Comparison of ENCODE assay signal across 10 mouse cellular contexts in genomic region chr13:93989736-93990611, GRCm38 (mm10).
A peak's percentile ranks its signal among the peaks of the same experiment; 100 is the strongest.
DNase-seq lines count a peak whose midpoint lies in the region; ATAC-seq and TF ChIP-seq lines count a peak whose summit lies in the region.
"Had no signal": no experiment of that assay in that cellular context is flagged by ENCODE, and none has a peak within 500 bp of the region (broad histone marks: within the 10 kb centered on the region; RNA-seq: fewer than 3 reads in every experiment).

No protein-coding gene starts in this region.

- H3K4me2 ChIP-seq in lung, embryonic 15.5 days: no peak overlapping the region
- H3K4me2 ChIP-seq in forebrain, postnatal 0 days (ENCODE audit: low read depth): no peak overlapping the region

- TF ChIP-seq POLR2A in lung, adult 2 months (IDR thresholded peaks at IDR 0.05; ENCODE audit: borderline replicate concordance, extremely low read depth, low read depth, low read length): no peak

- no peak for ATAC-seq in lung, embryonic 15.5 days (ENCODE audit: borderline replicate concordance, extremely low read depth, low FRiP score, low TSS enrichment)
- ATAC-seq in forebrain, postnatal 0 days: no peak

- no peak overlapping the region for H3K4me3 ChIP-seq in lung, embryonic 15.5 days
- no peak overlapping the region for H3K4me3 ChIP-seq in lung, adult 2 months (replicated peaks; ENCODE audit: extremely low read depth, low read depth, low read length)
- H3K4me3 ChIP-seq in heart, embryonic 10.5 days: no peak overlapping the region
- no peak overlapping the region for H3K4me3 ChIP-seq in forebrain, postnatal 0 days (ENCODE audit: low read depth, low read length)

- H3K4me1 ChIP-seq in lung, embryonic 15.5 days: peaks cover 19% of the 10 kb centered on the region; the same call in 1 of the 2 replicates
- peaks cover 2% of the 10 kb centered on the region; the same call in 1 of the 2 replicates for H3K4me1 ChIP-seq in lung, adult 2 months (ENCODE audit: control insufficient read depth, insufficient read depth, low read length)
- H3K4me1 ChIP-seq in heart, embryonic 10.5 days: peaks cover 35% of the 10 kb centered on the region
- H3K4me1 ChIP-seq in forebrain, postnatal 0 days (ENCODE audit: insufficient read depth): no peaks in the 10 kb centered on the region

- H3K36me3 ChIP-seq in lung, embryonic 15.5 days: no peaks in the 10 kb centered on the region
- no peaks in the 10 kb centered on the region for H3K36me3 ChIP-seq in heart, embryonic 10.5 days
- no peaks in the 10 kb centered on the region for H3K36me3 ChIP-seq in forebrain, postnatal 0 days (ENCODE audit: insufficient read depth)
- H3K36me3 ChIP-seq: G1E had no signal

- no peak for TF ChIP-seq CTCF in lung, adult 2 months (IDR thresholded peaks at IDR 0.05; ENCODE audit: insufficient read depth, low read length)
- no peak for TF ChIP-seq CTCF in forebrain, postnatal 0 days (IDR thresholded peaks at IDR 0.05; ENCODE audit: low read depth)

- H3K9me3 ChIP-seq in lung, embryonic 15.5 days: no peaks in the 10 kb centered on the region
- H3K9me3 ChIP-seq in heart, embryonic 10.5 days: no peaks in the 10 kb centered on the region
- H3K9me3 ChIP-seq in forebrain, postnatal 0 days (ENCODE audit: low read length): no peaks in the 10 kb centered on the region

- DNase-seq in lung, adult 2 months: no peak
- DNase-seq in heart, embryonic 10.5 days (ENCODE audit: low spot score): no peak
- peak; percentile 51 to 59 for DNase-seq in kidney, postnatal 36 days
- peak; percentile 61 for DNase-seq in thymus, postnatal 14 days
- no peak for DNase-seq in layer of hippocampus, adult 9-11 months
- no peak for DNase-seq in forebrain, postnatal 0 days
- no peak for DNase-seq in spleen, postnatal 4 days (ENCODE audit: low spot score in 2 of 2)

- WGBS in lung, embryonic 15.5 days: 69% methylated on average over 11 of the region's 11 CpGs
- WGBS in lung, adult 2 months: 52% methylated on average over 11 of the region's 11 CpGs
- 68% methylated on average over 11 of the region's 11 CpGs for WGBS in heart, embryonic 10.5 days
- 90% methylated on average over 11 of the region's 11 CpGs for WGBS in forebrain, postnatal 0 days

- peak overlapping the region; percentile 58 for H3K27ac ChIP-seq in lung, embryonic 15.5 days
- peak overlapping the region; percentile 82 for H3K27ac ChIP-seq in heart, embryonic 10.5 days
- no peak overlapping the region for H3K27ac ChIP-seq in forebrain, postnatal 0 days (ENCODE audit: low read depth, low read length)
- H3K27ac ChIP-seq: liver, embryonic 14.5 days had no signal

- H3K27me3 ChIP-seq in lung, embryonic 15.5 days: no peaks in the 10 kb centered on the region
- H3K27me3 ChIP-seq in heart, embryonic 10.5 days (ENCODE audit: insufficient read depth, poor library complexity, severe bottlenecking): no peaks in the 10 kb centered on the region
- H3K27me3 ChIP-seq in forebrain, postnatal 0 days (ENCODE audit: insufficient read depth, low read length): no peaks in the 10 kb centered on the region

- no peak overlapping the region for H3K9ac ChIP-seq in lung, embryonic 15.5 days
- H3K9ac ChIP-seq in forebrain, postnatal 0 days: no peak overlapping the region
- H3K9ac ChIP-seq: liver, embryonic 14.5 days had no signal

Comparison
In these comparisons a context has a peak if more than half of its experiments do, and no peak if none do; other contexts are left out.
1. DNase-seq: peak in kidney, postnatal 36 days (2 of 2) and thymus, postnatal 14 days (single experiment); none in lung, adult 2 months (single experiment), heart, embryonic 10.5 days (single experiment), layer of hippocampus, adult 9-11 months (single experiment), forebrain, postnatal 0 days (single experiment) and spleen, postnatal 4 days (0 of 2).